Mouse (Mus musculus) monocyte, adult 5-6 weeks (primary cell): ENCODE results near the gene Lhfpl4. TPM values are rescaled to one million over a fixed set of nuclear protein-coding genes. Genes with fewer than 3 reads are reported as not detected.

Experiments used
- ATAC-seq: fragments of 153-309, 156-312 bp; replicated peaks from 2 replicates; pipeline ENCODE4 v1.8.0; 2017; ENCODE audit warnings: mild to moderate bottlenecking; ENCODE audit not compliant: low TSS enrichment, insufficient number of reproducible peaks, severe bottlenecking, poor library complexity, low FRiP score
- total RNA-seq: library from RNA; stranded (forward); fragments of 200-1000, 200-491, 200-594 nt; gene quantifications from 3 replicates; pipeline ENCODE4 v1.2.3, GENCODE M21; 2017

Lhfpl4 gene
- total RNA-seq, 1 experiment from 2014 or later: not detected

DNA sequence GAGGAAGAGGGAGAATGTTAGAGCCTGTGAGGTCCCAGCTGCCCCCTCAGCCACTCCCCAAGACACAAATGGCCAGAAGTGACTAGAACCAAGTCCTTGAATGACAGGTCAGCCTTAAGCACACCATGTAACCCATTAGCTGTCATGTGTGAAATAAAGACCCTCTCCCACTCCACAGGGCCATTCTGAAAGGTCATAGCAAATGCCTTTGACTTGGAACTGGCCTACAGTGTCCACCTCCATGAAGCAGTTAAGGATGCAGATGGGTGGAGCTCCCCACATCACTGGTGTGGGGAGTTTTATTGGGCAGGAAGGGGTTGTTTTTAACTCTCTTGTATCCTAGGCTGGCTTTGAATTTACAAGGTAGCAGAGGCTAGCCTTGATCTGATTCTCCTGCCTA, 23.2 kb downstream of the Lhfpl4 start:
- ATAC-seq: no peak

DNA sequence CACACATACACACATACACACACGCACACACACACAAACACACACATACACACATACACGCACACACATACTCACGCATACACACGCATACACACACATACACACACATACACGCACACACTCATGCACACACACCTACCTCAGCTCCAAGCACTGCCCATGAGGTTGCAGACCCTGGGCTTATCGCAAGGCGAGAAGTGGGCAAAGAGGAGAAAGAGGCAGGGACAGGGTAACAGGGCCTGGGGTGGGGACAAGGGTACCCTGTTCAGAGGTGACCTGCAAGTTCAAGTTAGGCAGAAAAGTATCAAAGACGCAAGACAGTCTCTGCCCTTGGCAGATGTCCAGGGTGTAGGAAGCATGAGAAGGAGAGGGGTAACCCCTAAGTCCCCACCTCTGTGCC, 24.5 kb downstream of the Lhfpl4 start:
- ATAC-seq: no peak

DNA sequence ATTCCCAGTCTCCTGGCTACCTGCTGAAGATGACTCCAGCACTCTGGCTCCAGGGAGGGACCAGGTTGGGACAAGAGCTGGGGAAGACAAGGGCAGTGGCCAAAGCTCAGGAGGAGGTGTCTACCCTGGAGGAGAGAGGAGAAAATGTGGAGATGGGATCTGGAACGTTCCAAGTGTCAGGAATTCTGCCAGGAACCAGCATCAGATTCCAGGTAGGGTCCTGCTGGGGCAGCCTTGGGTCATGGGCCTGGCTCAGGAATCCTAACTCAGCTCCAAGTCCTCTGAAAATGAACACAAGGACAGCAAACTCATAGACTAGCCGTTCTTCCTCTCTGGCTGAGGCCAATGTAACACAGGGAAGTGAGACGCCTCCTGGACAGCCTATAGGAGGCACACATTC, 25.3 kb downstream of the Lhfpl4 start:
- no peak for ATAC-seq

DNA sequence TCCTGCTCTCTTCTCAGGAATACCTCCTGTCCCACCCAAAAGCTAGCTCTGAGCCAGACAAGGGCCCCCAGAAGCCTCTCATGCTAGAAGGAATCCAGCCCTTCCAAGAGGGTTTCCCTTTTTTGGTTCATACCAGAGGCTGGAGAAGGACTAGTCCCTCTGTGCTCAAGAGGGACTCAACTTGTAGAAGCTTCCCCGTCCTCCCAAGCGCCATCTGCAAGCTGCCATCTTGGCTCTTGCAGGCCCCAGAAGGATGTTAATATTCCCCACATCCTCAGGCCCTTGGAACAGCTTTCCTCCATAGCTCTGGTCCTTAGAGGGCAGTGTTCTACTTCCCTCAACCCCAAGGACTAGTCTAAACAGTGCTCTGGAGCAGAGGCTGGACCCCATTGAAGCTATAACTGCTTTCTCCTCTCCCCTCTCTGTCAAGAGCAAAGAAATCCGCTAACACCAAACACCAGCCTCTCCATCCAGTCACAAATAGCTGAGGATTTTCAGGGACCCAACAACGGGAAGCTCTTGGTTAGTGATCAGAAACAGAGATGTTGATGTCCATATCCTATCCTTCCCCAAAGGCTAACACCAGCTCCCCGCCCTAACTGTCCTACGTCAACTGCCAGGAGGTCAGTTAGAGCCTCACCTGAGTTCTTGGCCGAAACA, 26.7 kb downstream of the Lhfpl4 start:
- ATAC-seq: no peak

GRCm38 (mm10) chr6:113166661-113167251, 28.4 kb downstream of the Lhfpl4 start:
- no peak for ATAC-seq

- no peak for ATAC-seq
Observed at GRCm38 (mm10) chr6:113163513-113163912, 31.7 kb downstream of the Lhfpl4 start.

DNA sequence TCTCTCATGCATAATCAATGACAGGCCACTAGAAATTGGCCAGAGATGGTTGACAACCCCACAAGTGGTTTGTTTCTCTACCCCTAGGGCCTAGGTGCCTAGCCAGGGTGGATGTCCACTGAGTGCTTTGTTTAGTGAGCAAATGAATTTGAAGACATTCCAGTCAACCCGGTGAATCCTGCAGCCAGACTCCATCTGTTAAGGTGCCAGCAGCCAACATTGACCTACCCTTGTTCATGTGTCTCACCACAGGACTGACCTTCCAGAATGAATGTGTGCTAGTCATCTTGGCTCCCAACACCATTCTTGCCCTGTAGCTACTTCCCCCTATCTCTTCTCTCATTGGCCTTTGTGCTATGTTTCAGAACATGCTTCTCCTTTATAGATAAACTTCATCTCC, 33.2 kb downstream of the Lhfpl4 start:
- no peak for ATAC-seq

DNA sequence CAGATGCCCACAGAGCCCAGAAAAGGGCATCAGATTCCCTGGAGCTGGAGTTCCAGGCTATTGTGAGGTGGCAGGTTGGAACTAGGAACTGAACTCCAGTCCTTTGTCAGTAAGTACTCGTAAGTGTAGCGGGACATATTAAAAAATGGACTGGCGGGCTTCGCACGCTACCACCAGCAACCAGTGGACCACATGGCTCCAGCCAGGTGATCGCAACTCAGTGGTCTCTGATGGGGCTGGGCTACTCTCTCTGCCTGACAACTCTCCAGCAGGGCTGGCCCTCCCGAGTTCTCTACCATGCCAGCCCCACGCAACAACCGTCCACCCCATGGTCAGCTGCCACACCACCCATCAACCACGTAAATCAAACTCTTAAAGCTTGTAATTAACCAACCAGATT, 35.1 kb downstream of the Lhfpl4 start:
- no peak for ATAC-seq

DNA sequence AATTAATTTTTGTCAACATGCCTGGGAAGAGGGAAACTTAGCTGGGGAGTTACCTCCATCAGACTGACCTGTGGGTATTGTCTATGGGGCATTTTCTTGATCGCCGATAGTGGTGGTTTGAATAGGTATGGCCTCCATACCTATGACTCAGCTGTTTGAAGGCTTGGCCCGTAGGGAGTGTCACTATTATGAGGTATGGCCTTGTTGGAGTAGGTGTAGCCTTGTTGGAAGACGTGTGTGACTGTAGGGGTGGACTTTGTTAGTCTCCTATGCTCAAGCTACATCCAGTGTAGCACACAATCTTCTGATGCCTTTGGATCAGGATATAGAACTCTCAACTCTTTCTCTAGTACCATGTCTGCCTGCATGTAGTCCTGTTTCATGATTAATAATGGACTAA, 39.1 kb downstream of the Lhfpl4 start:
- ATAC-seq: no peak

DNA sequence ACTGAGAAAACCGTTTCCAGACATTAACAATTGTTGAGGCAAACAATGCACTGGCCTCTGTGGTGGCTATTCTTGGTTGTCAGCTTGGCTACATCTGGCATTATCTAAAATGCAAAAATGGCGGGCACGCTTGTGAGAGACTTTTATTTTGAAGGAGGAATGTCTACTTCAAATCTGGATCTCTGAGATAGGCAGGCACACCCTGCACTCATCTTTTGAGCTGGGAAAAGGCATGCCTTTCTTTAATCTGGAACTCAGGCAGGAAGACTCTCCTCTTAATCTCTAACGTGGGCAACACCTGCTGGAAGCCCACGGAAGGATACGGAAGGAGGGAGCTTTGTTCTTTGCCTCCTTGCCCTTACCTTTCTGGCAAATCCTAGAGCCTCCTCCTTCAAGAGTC, 40.3 kb downstream of the Lhfpl4 start:
- no peak for ATAC-seq

DNA sequence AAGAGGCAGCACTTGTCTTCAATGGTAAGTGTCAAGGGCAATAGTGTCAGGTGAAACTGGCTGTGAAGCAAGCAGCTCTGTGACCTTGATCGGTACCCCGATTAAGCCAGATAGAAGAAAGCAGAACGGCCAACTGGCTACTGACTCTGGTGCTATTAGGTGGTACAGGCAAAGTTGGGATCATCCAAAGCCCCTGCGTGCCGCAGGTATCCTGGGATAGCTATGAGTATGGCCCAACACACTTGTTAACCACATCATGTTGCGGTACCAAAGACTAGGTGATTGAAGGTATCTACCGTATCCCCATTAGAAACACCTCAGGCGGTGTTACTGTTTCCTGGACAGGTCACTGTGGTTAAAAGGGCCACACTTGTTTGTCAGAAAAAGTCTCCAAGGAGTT, 41.1 kb downstream of the Lhfpl4 start:
- no peak for ATAC-seq

DNA sequence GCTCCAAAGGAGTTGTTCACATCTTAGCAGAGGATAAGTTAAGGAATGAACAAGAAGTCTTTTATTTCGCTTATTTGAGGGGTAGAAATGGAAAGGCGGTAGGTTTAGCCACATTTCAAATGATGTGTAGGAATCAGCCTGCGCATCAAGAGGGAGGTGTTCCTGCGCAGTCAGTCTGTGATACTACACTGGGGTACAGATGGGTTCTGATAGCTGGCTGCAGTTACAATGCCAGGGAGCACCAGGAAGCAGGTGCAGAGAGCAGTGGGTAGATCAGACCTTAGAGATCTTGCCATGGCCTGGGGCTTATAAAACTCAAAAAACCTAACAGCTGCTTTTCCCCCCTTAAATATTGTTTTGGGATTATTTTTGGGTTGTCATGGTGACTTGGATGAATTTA, 49.9 kb downstream of the Lhfpl4 start:
- no peak for ATAC-seq

DNA sequence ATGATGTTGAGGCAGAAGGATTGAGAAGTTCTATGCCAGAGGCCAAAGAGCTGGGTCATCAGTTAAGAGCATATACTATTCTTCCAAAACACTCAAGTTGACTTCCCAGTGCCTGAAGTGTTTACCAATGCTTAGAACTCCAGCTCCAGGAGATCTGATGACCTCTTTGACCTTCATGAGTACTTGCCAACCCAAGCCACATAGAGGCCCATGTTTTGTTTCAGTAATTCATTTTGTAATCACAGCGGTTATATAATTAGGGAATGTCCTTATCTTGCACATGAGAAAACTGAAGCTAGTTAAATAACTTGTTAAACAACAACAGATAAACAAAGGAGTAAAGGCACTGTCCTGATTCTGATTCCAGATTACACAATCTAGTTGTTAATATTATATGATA, 50.4 kb downstream of the Lhfpl4 start:
- ATAC-seq: no peak

DNA sequence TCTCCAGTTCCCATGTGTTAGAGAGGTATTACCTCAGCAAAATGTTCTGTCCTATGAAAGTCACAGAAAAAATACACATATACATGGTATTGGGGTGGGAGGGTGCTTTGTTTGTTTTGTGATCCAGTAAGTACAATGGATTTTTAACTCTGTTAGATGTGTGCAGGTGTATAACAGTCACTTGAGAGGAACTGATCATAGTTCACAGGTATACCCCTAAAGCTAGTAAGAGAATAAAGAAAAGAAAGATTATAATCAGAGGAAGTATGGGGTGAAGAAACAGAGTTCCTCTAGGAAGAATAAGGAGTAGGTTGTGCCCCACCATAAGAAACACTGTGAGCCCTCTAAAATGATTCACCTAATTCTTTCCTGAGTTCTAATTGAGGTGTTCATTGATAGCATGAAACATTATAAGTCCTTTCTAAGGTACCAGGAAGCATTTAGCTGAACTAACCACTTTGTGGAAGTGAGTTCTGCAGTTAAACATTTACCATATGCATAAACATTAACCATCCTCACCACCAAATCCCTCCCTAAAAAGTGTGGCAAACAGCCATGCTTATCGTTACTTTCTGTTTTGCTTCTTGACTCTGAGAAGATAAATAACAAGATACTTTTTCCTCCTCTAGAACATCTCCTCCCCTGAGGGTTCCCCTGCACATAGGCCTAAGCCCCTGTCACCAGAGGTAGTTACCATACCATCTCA, 53.6 kb downstream of the Lhfpl4 start:
- ATAC-seq: no peak

GRCm38 (mm10) chr6:113133360-113133759, 61.8 kb downstream of the Lhfpl4 start:
- ATAC-seq: no peak

GRCm38 (mm10) chr6:113120806-113121205, 74.4 kb downstream of the Lhfpl4 start:
- peak; percentile 78; the same call in 1 of the 2 replicates for ATAC-seq

Other genes with a start within 250 kb of the Lhfpl4 start
- gene Srgap3, start 248.1 kb downstream of the Lhfpl4 start, total RNA-seq: 2.5 to 23.9 TPM (median 4.5 TPM) in 3 replicates
- 43.8 to 77.0 TPM (median 65.1 TPM) in 3 replicates for gene Thumpd3, start 149.2 kb downstream of the Lhfpl4 start, total RNA-seq
- 50.2 to 111 TPM (median 50.6 TPM) in 3 replicates for gene Setd5, start 118.0 kb downstream of the Lhfpl4 start, total RNA-seq
- gene Mtmr14, start 42.5 kb upstream of the Lhfpl4 start, total RNA-seq: 40.8 to 50.3 TPM (median 42.0 TPM) in 3 replicates
- 0.19 to 0.75 TPM in 2 of 3 replicates, not detected in the other for gene Cpne9, start 86.9 kb upstream of the Lhfpl4 start, total RNA-seq
- gene Brpf1, start 111.8 kb upstream of the Lhfpl4 start, total RNA-seq: 77.8 to 91.4 TPM (median 83.9 TPM) in 3 replicates
- 6.4 to 12.2 TPM (median 9.2 TPM) in 3 replicates for gene Ogg1, start 131.6 kb upstream of the Lhfpl4 start, total RNA-seq
- gene Camk1, start 148.6 kb upstream of the Lhfpl4 start, total RNA-seq: 27.9 to 116 TPM (median 103 TPM) in 3 replicates
- gene Tada3, start 182.5 kb upstream of the Lhfpl4 start, total RNA-seq: 7.9 to 22.4 TPM (median 9.8 TPM) in 3 replicates
- 296 to 345 TPM (median 318 TPM) in 3 replicates for gene Arpc4, start 182.7 kb upstream of the Lhfpl4 start, total RNA-seq
- gene Ttll3, start 193.9 kb upstream of the Lhfpl4 start, total RNA-seq: 12.9 to 26.5 TPM (median 15.3 TPM) in 3 replicates
- gene Rpusd3, start 224.0 kb upstream of the Lhfpl4 start, total RNA-seq: 0.96 to 6.9 TPM (median 4.4 TPM) in 3 replicates
- not detected in 3 replicates for gene Cidec, start 240.4 kb upstream of the Lhfpl4 start, total RNA-seq
- 6.8 to 22.3 TPM (median 21.0 TPM) in 3 replicates for gene Jagn1, start 247.2 kb upstream of the Lhfpl4 start, total RNA-seq